Mouse (Mus musculus) olfactory bulb, adult 2 months (tissue): ENCODE results near the gene Rab3gap2. TPM values are rescaled to one million over a fixed set of nuclear protein-coding genes. Genes with fewer than 3 reads are reported as not detected.

Experiments used
- H3K27ac ChIP-seq: fragments of 200-500 bp; 2 replicates; pipeline ENCODE4 v1.5.1; 2012; ENCODE audit warnings: low read depth, low read length; ENCODE audit not compliant: insufficient read depth
- H3K4me1 ChIP-seq: fragments of 200-500 bp; 2 replicates; pipeline ENCODE4 v1.6.1; 2012; ENCODE audit warnings: low read length; ENCODE audit not compliant: control insufficient read depth, insufficient read depth
- H3K4me3 ChIP-seq: fragments of 200-500 bp; 2 replicates; pipeline ENCODE4 v1.5.1; 2012; ENCODE audit warnings: mild to moderate bottlenecking, low read depth, low read length, moderate library complexity; ENCODE audit not compliant: insufficient read depth
- CTCF ChIP-seq: fragments of 200-500 bp; IDR thresholded peaks from 2 replicates; pipeline ENCODE4 v1.5.1; 2012; ENCODE audit warnings: low read depth, mild to moderate bottlenecking, low read length, moderate library complexity; ENCODE audit not compliant: insufficient read depth
- POLR2A ChIP-seq: fragments of 200-500 bp; IDR thresholded peaks from 2 replicates; pipeline ENCODE4 v1.6.1; 2012; ENCODE audit warnings: mild to moderate bottlenecking, low read depth, low read length, moderate library complexity; ENCODE audit not compliant: insufficient read depth
- WGBS: fragments of 180-500 bp; shearing (Covaris S2); methylation state at CpG from one replicate; pipeline ENCODE4 v1.1.7; 2018; 5-methylcytosine and 5-hydroxymethylcytosine counted together
- polyA plus RNA-seq: library from polyadenylated mRNA; stranded (reverse); fragments of >200 nt; gene quantifications from 2 replicates; pipeline ENCODE4 v1.2.4, GENCODE M21; 2012; ENCODE audit warnings: low replicate concordance; ENCODE audit not compliant: missing spikeins, insufficient read depth, insufficient read length

Gene Rab3gap2
- polyA plus RNA-seq, 1 experiment = not detected

GRCm38 (mm10) chr1:185245456-185245855, 41.5 kb downstream of the Rab3gap2 start:
- H3K4me1 ChIP-seq = peaks cover 12% of the 10 kb centered on the region
- no peak overlapping the region for H3K27ac ChIP-seq
- TF ChIP-seq POLR2A = no peak
- no peak for TF ChIP-seq CTCF
- 88% methylated on average over 7 of the region's 7 CpGs for WGBS
- H3K4me3 ChIP-seq = no peak overlapping the region

GRCm38 (mm10) chr1:185247429-185248085, 43.6 kb downstream of the Rab3gap2 start:
- 93% methylated on average over 20 of the region's 20 CpGs for WGBS
- TF ChIP-seq POLR2A (no peak), CTCF (no peak)
- H3K4me3 ChIP-seq = no peak overlapping the region
- H3K27ac ChIP-seq = no peak overlapping the region
- H3K4me1 ChIP-seq = peaks cover 9% of the 10 kb centered on the region

GRCm38 (mm10) chr1:185248728-185249127, 44.8 kb downstream of the Rab3gap2 start:
- 91% methylated on average over 8 of the region's 8 CpGs for WGBS
- peaks cover 12% of the 10 kb centered on the region for H3K4me1 ChIP-seq

GRCm38 (mm10) chr1:185252351-185252750, 48.4 kb downstream of the Rab3gap2 start:
- TF ChIP-seq POLR2A = no peak
- no peak for TF ChIP-seq CTCF
- H3K4me3 ChIP-seq = no peak overlapping the region
- 86% methylated on average over 3 of the region's 3 CpGs for WGBS
- H3K27ac ChIP-seq = no peak overlapping the region
- H3K4me1 ChIP-seq = peaks cover 8% of the 10 kb centered on the region

More at GRCm38 (mm10) chr1:185248728-185249127, 44.8 kb downstream of the Rab3gap2 start:
- H3K4me3 ChIP-seq = no peak overlapping the region
- no peak for TF ChIP-seq POLR2A
- TF ChIP-seq CTCF = no peak
- no peak overlapping the region for H3K27ac ChIP-seq

- TF ChIP-seq POLR2A = no peak
- TF ChIP-seq CTCF = no peak
- WGBS = 26% methylated on average over 12 of the region's 12 CpGs
- Histone ChIP-seq H3K4me3 (no peak overlapping the region), H3K27ac (no peak overlapping the region), H3K4me1 (peaks cover 8% of the 10 kb centered on the region)
Measured at GRCm38 (mm10) chr1:185253140-185253892, 49.4 kb downstream of the Rab3gap2 start.

GRCm38 (mm10) chr1:185255336-185255735, 51.4 kb downstream of the Rab3gap2 start:
- TF ChIP-seq CTCF = no peak
- no peak for TF ChIP-seq POLR2A
- H3K27ac ChIP-seq = no peak overlapping the region
- H3K4me1 ChIP-seq = peaks cover 8% of the 10 kb centered on the region
- no peak overlapping the region for H3K4me3 ChIP-seq
- WGBS = 94% methylated on average over 12 of the region's 12 CpGs

- no peak overlapping the region for H3K27ac ChIP-seq
- peaks cover 8% of the 10 kb centered on the region for H3K4me1 ChIP-seq
- no peak overlapping the region for H3K4me3 ChIP-seq
- WGBS = 62% methylated on average over 3 of the region's 3 CpGs
- TF ChIP-seq CTCF = no peak
- no peak for TF ChIP-seq POLR2A
Measured at GRCm38 (mm10) chr1:185256753-185257152, 52.8 kb downstream of the Rab3gap2 start.

- TF ChIP-seq POLR2A (no peak), CTCF (no peak)
- H3K4me1 ChIP-seq = no peaks in the 10 kb centered on the region
- no peak overlapping the region for H3K4me3 ChIP-seq
- 70% methylated on average over 14 of the region's 14 CpGs for WGBS
- H3K27ac ChIP-seq = no peak overlapping the region
Measured at GRCm38 (mm10) chr1:185262565-185262964, 58.6 kb downstream of the Rab3gap2 start.

- no peak for TF ChIP-seq CTCF
- no peak for TF ChIP-seq POLR2A
- 87% methylated on average over 4 of the region's 4 CpGs for WGBS
- Histone ChIP-seq H3K4me1 (no peaks in the 10 kb centered on the region), H3K4me3 (no peak overlapping the region), H3K27ac (no peak overlapping the region)
Measured at GRCm38 (mm10) chr1:185268675-185269074, 64.8 kb downstream of the Rab3gap2 start.
